Mouse (Mus musculus) liver, adult 2 months (tissue): ENCODE results near the gene Cry2.

ENCODE experiments used
- CTCF ChIP-seq: fragments of 200-500 bp; IDR thresholded peaks from 2 replicates; pipeline ENCODE4 v1.5.1; 2011; ENCODE audit warnings: low read depth, low read length, control low read depth
- POLR2A ChIP-seq: fragments of 200-500 bp; IDR thresholded peaks from 2 replicates; pipeline ENCODE4 v1.6.1; 2011; ENCODE audit warnings: low read length, control low read depth; ENCODE audit not compliant: insufficient read depth; ENCODE audit errors: extremely low read depth

- TF ChIP-seq CTCF (no peak), POLR2A (no peak)
Measured at GRCm38 (mm10) chr2:92372767-92373436, 60.9 kb downstream of the Cry2 start.
